Mouse (Mus musculus): ENCODE measurements around the gene Gna13. TPM values are rescaled to one million over a fixed set of nuclear protein-coding genes. Genes with fewer than 3 reads are reported as not detected.

The Gna13 gene
- total RNA-seq (2021) (10 to 100 TPM; 30.8 to 30.9 TPM), polyA plus RNA-seq (2012; rRNA removed) (12.7 and 21.1 TPM in 2 replicates)
- long read RNA-seq, full-length matches to known transcripts: 15 of 16 reads
- long read RNA-seq, partial matches to known transcripts: 1 of 16 reads
- long read RNA-seq, other reads (novel, unspliced or antisense): 0 of 16 reads

DNA sequence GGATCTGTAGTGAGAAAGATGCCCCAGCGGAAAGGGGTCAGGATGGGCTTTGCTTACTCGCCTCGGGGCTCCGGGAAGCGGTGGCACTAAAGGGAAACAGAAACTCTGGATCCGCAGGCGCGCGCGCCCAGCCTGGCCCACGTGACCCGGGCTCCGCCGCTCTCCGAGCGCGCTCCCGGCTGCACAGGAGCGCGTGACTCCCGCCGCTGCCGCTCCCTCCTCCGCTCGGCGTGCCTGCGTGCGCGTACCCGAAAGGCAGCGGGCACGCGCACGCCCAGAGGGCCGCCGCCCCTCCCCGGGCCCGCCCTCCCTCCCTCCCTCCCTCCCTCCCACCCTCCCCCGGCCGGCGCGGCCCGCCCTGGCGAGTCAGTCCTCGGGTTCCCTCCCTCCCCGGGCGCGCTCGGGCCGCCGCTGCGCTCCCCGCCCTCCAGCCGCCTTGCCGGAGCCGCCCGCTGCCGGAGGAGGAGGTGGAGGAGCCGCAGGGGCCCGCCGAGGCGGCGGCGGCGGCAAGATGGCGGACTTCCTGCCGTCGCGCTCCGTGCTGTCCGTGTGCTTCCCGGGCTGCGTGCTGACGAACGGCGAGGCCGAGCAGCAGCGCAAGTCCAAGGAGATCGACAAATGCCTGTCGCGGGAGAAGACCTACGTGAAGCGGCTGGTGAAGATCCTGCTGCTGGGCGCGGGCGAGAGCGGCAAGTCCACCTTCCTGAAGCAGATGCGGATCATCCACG lies at the start of gene Gna13:
TSS of gene Gna13 (plus strand) at position 369 of the 728 bp plus-strand sequence.
- peak; percentile 93 to 96 for DNase-seq
- intact Hi-C loops (cut with DNase I): loop anchor here (2.0 to 10.0 kb wide), 4 partner anchors 16 to 972 kb away; partner anchors contain the start of genes Abca5, Amz2 and Wipi1
- Histone ChIP-seq H3K79me2 (replicated peaks; ENCODE audit: control insufficient read depth, insufficient read depth, low read length) (peaks cover 5% of the 10 kb centered on the region; the same call in 1 of the 2 replicates), H3K9ac (ENCODE audit: low read depth, low read length) (peak within 1 kb of the TSS; percentile 94), H3K36me3 (ENCODE audit: control insufficient read depth, insufficient read depth, low read length) (peaks cover 32% of the 10 kb centered on the region), H3K4me3 (peak within 1 kb of the TSS; percentile 98), H3K27ac (peak within 1 kb of the TSS; percentile 96), H3K27me3 (ENCODE audit: control insufficient read depth, insufficient read depth, low read length) (no peaks in the 10 kb centered on the region), H3K4me1 (ENCODE audit: control insufficient read depth, insufficient read depth, low read length) (peaks cover 21% of the 10 kb centered on the region)
- TF ChIP-seq POLR2A (IDR thresholded peaks at IDR 0.05; ENCODE audit: insufficient read depth, low read depth, low read length): peak; percentile 92
- TF ChIP-seq EP300 (IDR thresholded peaks at IDR 0.05; ENCODE audit: insufficient read depth, low read depth, low read length): peak; percentile 69
- no peak for TF ChIP-seq CTCF (IDR thresholded peaks at IDR 0.05)
- under 1% methylated on average over 68 of the region's 89 CpGs for WGBS

DNA sequence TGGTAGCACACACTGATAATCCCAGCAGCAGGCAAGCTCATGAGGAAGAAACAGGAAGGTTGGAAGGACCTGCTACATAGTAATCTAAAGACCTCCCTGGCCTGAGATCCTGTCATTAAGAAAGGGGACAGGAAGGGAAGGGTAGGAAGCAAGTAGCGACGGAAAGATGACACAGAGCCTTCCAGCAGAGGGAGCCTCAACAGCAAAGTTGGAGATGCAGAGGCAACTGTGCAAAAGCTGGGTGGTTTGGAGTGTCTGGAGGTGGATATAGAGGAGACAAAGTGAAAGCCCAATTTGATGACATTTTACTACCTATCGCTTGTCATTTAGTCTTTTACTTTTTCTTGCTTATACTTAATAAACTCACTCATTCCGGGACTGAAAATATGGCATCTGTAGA lies 45.7 kb upstream of the Gna13 start:
- 37% methylated on average over 4 of the region's 4 CpGs for WGBS
- TF ChIP-seq POLR2A (IDR thresholded peaks at IDR 0.05; ENCODE audit: insufficient read depth, low read depth, low read length) (no peak), EP300 (IDR thresholded peaks at IDR 0.05; ENCODE audit: insufficient read depth, low read depth, low read length) (no peak), CTCF (IDR thresholded peaks at IDR 0.05) (peak; percentile 74)

DNA sequence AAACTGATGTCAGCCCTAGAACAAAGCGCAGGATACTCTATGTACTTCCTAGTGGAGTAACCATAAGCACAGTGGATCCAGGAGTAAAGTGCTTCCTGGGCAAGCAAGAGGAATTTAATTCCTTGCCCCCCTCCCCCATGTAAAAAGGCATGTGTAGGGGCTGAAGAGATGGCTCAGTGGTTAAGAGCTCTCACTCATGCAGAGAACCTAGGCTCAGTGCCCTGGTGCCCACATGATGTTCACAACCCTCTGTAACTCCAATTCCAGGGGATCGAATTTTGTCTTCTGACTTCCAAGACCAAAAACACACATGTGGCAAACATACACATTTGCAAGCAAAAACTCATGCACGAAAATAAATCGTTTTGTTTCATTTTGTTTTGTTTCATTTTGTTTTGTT lies 43.2 kb upstream of the Gna13 start:
- intact Hi-C loops (cut with DNase I): loop anchor here (5.0 kb wide), 2 partner anchors 293 to 543 kb away; partner anchors contain the start of gene Wipi1
- 89% methylated on average over 4 of the region's 4 CpGs for WGBS

More for the DNA sequence above, 45.7 kb upstream of the Gna13 start:
- intact Hi-C loops (cut with DNase I): loop anchor here (5.0 kb wide), 2 partner anchors 295 to 545 kb away; partner anchors contain the start of gene Wipi1
- Histone ChIP-seq H3K27ac (no peak overlapping the region), H3K36me3 (ENCODE audit: control insufficient read depth, insufficient read depth, low read length) (no peaks in the 10 kb centered on the region), H3K4me1 (ENCODE audit: control insufficient read depth, insufficient read depth, low read length) (peaks cover 1% of the 10 kb centered on the region; the same call in 1 of the 2 replicates), H3K9ac (ENCODE audit: low read depth, low read length) (no peak overlapping the region), H3K4me3 (no peak overlapping the region), H3K27me3 (ENCODE audit: control insufficient read depth, insufficient read depth, low read length) (no peaks in the 10 kb centered on the region), H3K79me2 (replicated peaks; ENCODE audit: control insufficient read depth, insufficient read depth, low read length) (no peaks in the 10 kb centered on the region)
- peak; percentile 27 to 39 for DNase-seq

DNA sequence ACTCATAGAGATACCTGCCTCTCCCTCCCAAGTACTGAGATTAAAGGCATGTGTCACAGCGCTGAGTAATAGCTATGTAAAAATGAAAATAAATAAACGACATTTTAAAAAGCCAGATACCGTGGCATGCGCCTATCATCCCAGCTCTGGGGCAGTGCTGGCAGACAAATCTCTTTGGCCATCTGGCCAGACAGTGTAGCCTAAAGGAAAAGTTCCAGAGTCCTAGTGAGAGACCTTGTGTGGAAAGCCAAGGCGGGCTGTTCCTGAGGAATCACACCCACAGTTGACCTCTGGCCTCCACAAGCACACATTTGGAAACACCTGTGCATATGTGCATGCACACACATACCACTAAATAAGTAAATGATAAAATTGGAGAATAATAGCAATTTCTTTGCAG lies 42.7 kb upstream of the Gna13 start:
- Histone ChIP-seq H3K36me3 (ENCODE audit: control insufficient read depth, insufficient read depth, low read length) (no peaks in the 10 kb centered on the region), H3K4me3 (no peak overlapping the region), H3K9ac (ENCODE audit: low read depth, low read length) (no peak overlapping the region), H3K4me1 (ENCODE audit: control insufficient read depth, insufficient read depth, low read length) (no peaks in the 10 kb centered on the region), H3K27me3 (ENCODE audit: control insufficient read depth, insufficient read depth, low read length) (no peaks in the 10 kb centered on the region), H3K79me2 (replicated peaks; ENCODE audit: control insufficient read depth, insufficient read depth, low read length) (no peaks in the 10 kb centered on the region), H3K27ac (no peak overlapping the region)
- TF ChIP-seq POLR2A (IDR thresholded peaks at IDR 0.05; ENCODE audit: insufficient read depth, low read depth, low read length): no peak
- no peak for TF ChIP-seq EP300 (IDR thresholded peaks at IDR 0.05; ENCODE audit: insufficient read depth, low read depth, low read length)
- no peak for TF ChIP-seq CTCF (IDR thresholded peaks at IDR 0.05)
- 79% methylated on average over 5 of the region's 5 CpGs for WGBS
- DNase-seq: no peak
- intact Hi-C loops (cut with DNase I): loop anchor here (5.0 kb wide), 2 partner anchors 292 to 542 kb away; partner anchors contain the start of gene Wipi1

More for the DNA sequence above, 43.2 kb upstream of the Gna13 start:
- no peak overlapping the region for H3K4me3 ChIP-seq
- H3K27ac ChIP-seq: no peak overlapping the region
- no peak overlapping the region for H3K9ac ChIP-seq (ENCODE audit: low read depth, low read length)
- TF ChIP-seq CTCF (IDR thresholded peaks at IDR 0.05): no peak
- TF ChIP-seq EP300 (IDR thresholded peaks at IDR 0.05; ENCODE audit: insufficient read depth, low read depth, low read length): no peak
- TF ChIP-seq POLR2A (IDR thresholded peaks at IDR 0.05; ENCODE audit: insufficient read depth, low read depth, low read length): no peak
- no peaks in the 10 kb centered on the region for H3K4me1 ChIP-seq (ENCODE audit: control insufficient read depth, insufficient read depth, low read length)
- DNase-seq: no peak
- no peaks in the 10 kb centered on the region for H3K79me2 ChIP-seq (replicated peaks; ENCODE audit: control insufficient read depth, insufficient read depth, low read length)
- no peaks in the 10 kb centered on the region for H3K27me3 ChIP-seq (ENCODE audit: control insufficient read depth, insufficient read depth, low read length)
- no peaks in the 10 kb centered on the region for H3K36me3 ChIP-seq (ENCODE audit: control insufficient read depth, insufficient read depth, low read length)

DNA sequence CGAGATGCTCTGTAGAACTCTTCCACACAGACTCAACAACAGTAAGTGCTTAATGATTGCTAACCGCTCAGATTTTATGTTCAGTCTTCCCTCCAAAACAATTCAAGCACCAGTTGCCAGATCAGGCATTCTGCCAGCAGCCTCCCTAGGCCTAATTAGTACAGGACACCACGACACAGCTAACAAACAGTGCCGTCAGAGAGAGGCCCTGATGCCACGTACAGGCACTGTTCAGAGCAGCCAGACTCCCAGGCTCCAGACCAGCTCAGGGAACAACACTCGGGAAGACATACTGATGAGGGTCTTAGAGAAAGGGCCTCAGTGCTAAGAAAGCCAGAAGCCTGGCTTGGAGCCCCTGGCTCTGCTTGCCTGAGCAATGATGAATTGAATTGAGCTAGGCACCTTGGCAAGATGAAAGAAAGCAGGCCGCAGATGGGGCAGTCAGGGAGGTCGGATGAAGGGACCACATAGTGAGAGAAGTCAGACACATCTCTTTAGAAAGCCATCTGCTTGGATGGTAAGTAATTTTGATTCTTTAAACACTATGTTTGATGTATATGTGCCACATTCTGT lies 42.2 kb upstream of the Gna13 start:
- intact Hi-C loops (cut with DNase I): no loop called here
- Histone ChIP-seq H3K27me3 (ENCODE audit: control insufficient read depth, insufficient read depth, low read length) (no peaks in the 10 kb centered on the region), H3K36me3 (ENCODE audit: control insufficient read depth, insufficient read depth, low read length) (no peaks in the 10 kb centered on the region), H3K4me3 (no peak overlapping the region), H3K79me2 (replicated peaks; ENCODE audit: control insufficient read depth, insufficient read depth, low read length) (no peaks in the 10 kb centered on the region), H3K27ac (no peak overlapping the region), H3K9ac (ENCODE audit: low read depth, low read length) (no peak overlapping the region), H3K4me1 (ENCODE audit: control insufficient read depth, insufficient read depth, low read length) (no peaks in the 10 kb centered on the region)
- no peak for DNase-seq
- no peak for TF ChIP-seq CTCF (IDR thresholded peaks at IDR 0.05)
- no peak for TF ChIP-seq EP300 (IDR thresholded peaks at IDR 0.05; ENCODE audit: insufficient read depth, low read depth, low read length)
- no peak for TF ChIP-seq POLR2A (IDR thresholded peaks at IDR 0.05; ENCODE audit: insufficient read depth, low read depth, low read length)
- 59% methylated on average over 8 of the region's 8 CpGs for WGBS
